Mouse (Mus musculus) megakaryocyte-erythroid progenitor cell, adult 5-6 weeks (primary cell): ENCODE data around the gene Nlrx1. TPM values are rescaled to one million over a fixed set of nuclear protein-coding genes. Genes with fewer than 3 reads are reported as not detected.

Experiments
- ATAC-seq: replicated peaks from 2 replicates; pipeline ENCODE4 v1.8.0; 2016; ENCODE audit warnings: mild to moderate bottlenecking, inconsistent platforms; ENCODE audit not compliant: severe bottlenecking, poor library complexity, low FRiP score, low TSS enrichment
- total RNA-seq, 2 experiments: library from RNA; stranded (forward) in 1 of 2; stranded (reverse) in 1 of 2; fragments of 200-1000, 215-1000 nt in 1 of 2; fragments of >200 nt in 1 of 2; fragmentation: Nextera tagmentation in 1 of 2; gene quantifications; 2 replicates each; pipeline ENCODE4 v1.2.3; 2014 to 2017

Gene Nlrx1
- total RNA-seq, 2 experiments from 2014 or later = 1.3 to 3.1 TPM

GRCm38 (mm10) chr9:44240399-44240798, 28.0 kb downstream of the Nlrx1 start, which contains the start of gene Ccdc153:
Gene Ccdc153, plus strand, starts transcription at chr9:44240676.
- no peak for ATAC-seq

GRCm38 (mm10) chr9:44239447-44239846, 29.0 kb downstream of the Nlrx1 start:
- peak; percentile 55; the same call in 1 of the 2 replicates for ATAC-seq

DNA sequence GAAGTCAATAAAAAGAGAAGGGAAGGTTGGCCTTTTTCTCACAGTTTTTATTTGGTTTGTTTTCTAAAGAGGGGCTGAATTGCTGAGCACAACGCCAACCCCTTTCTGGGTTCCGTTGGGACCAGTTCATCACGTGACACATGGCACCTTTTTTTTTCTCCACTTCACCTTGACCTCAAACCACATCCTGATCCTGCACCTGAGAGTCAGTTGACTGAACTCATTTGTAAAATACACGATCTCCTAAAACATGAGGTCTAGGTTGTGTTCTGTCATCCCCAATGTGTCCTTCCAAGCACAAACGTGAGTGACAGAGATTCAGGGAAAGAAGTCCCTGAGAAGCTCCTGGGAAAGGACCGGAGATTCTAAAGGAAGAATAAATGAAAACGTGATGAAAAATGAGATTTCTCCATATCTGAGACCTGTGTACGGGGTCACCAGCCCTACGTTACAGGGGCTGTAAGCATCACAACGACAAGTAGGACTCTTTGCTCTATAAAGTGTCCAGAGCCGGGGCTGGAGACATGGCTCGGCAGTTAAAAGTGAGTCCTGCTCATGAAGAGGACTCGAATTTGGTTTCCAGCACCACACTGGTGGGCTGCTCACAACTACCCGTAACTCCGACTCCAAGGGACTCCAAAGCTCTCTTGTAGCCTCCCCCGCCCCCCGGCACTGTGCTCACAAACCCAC, 29.8 kb downstream of the Nlrx1 start:
- no peak for ATAC-seq

- ATAC-seq = no peak
These were observed 31.3 kb downstream of the Nlrx1 start for GRCm38 (mm10) chr9:44237128-44237527.

DNA sequence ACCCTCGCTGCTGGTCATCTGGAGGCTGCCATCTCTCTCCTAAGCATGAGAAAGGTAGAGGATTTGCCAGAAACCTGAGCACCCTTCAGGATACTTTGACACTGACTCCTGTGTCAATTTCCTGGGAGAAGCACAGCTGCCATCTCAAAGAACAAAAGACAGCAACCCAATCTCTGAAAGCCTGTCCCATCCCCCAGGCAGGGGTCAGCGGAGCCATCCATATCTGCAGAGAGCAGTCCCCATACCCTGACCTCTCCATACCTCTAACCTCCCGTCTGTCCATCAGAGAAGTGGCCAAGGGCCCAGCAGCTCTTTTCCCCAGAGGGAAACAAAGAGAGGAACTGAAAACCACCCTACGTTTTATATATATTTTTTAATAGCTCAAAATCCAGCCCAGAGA, 31.8 kb downstream of the Nlrx1 start:
- ATAC-seq = no peak

GRCm38 (mm10) chr9:44234479-44235427, 33.6 kb downstream of the Nlrx1 start:
- ATAC-seq = peak; percentile 41; the same call in 1 of the 2 replicates

DNA sequence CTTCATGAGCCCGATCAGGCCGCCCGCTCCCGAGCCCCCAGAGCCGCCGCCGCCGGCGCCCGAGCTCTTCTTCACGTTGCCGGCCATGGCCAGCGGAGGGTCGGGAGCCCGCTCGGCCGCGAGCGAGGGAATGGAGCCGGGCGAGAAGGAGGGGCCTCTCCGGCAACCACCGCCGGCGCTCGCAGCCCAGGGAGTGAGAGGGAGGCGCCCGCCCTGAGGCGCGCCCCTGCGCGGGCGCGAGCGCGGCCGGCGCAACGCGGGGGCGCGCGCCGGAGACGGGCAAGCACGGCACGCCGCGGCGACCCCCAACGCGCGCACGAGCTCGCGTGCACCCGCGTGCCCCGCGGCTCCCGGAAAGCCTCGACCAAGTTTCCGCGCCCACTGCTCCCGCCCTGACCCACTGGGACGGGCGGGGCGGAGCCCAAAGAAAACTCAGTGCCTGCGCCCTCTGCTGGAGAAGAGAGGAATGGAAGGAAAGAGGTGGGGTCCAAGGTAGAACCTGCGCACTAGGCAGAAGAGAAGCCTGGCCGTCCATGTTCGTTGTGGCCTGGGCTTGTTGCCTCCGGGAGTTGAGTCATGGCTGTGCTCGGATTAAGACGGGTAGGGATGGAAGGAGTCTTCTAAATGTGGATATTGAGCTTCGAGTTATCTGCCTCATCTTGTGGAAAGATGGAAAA, 34.5 kb downstream of the Nlrx1 start, which contains the start of gene Cbl:
Cbl (minus strand) TSS at position 248 of the 677 bp plus-strand sequence.
- peak; percentile 84 for ATAC-seq

DNA sequence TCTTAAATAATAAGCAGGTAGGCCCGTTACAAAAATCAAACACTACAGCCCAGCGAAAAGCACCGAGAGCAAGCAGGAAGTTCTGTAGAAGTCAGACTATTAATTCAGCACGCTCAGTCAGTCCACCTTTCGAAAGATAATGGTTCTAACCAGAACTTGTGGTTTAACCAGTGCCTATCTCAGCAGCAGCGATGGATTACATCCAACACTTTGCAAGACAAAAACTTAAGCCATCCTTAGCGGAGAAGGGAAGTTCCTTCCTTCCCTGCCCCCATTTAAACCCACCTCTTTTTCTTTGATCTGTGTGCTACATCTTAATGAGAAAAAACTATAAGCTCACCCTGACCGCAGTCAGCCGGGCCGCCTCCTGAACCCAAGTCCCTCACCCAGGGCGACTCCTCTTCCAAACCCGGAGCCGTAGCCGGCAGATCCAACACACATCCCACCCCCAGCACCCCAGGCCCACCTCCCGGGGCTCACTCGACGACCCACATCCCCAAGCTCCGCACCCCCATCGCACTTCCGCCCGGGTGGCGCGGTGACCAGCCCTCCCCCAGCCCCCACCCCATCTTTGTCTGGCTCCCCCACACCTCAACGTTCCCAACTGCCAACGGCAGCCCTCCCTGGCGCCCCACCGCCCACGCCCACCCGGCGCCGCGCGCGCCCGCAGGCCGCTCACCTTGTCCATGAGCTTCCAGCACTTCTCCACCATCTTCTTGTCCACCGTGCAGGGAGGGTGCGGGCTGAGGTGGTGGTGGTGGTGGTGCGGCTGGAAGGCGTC, 35.2 kb downstream of the Nlrx1 start:
- peak; percentile 53 for ATAC-seq

- no peak for ATAC-seq
These were observed 36.8 kb downstream of the Nlrx1 start for GRCm38 (mm10) chr9:44231609-44232008.

DNA sequence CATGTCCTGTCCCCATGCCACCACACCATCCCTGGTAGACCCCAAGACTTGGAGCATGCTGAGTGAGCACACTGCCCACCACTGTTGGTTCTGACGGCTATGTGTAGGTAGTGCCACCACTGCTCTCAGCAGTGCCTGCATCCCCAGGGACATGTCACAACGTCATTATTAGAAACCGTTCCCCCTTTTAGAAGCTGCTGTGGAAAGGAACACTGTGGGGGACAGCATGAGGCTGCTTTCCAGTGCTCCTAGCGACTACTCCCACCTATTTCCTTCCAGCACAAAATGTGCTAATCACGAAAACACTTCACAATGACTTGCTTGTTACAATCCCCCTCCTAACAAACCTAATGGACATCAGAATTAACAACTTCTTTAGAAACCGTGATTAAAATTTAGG, 42.4 kb downstream of the Nlrx1 start:
- ATAC-seq = no peak

DNA sequence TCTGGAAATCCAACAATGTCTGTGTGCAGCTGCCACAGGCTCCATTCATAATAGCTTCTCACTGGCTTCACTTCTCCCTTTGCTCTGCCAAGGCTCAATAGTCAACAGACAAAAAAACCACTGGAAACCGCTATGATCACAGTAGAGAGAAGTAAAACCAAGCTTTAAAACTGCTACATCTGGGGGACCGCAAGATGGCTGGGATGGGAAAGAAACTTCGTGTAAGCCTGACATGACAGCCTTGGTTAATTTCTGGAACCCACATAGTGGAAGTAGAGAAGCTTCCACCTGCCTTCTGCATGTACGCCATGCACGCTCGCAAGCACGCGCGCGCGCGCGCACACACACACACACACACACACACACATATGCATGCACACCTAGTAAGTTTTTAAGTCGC, 54.9 kb downstream of the Nlrx1 start:
- ATAC-seq = no peak

DNA sequence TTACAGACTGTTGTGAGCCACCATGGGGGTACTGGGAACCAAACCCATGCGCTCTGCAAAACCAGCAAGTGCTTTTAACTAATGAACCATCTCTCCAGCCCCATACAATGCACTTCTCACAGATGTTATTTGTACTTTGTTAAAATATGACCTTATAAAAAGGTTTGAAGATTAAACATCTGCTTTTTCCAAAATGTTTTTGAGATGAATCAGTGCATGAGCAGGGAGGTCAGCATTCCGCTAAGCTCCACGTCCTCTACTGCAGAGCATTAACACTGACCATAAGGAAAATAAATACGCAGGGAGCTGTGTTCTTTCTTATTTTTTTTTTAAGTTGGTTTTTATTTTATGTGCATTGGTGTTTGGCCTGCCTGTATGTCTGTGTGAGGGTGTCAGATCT, 56.0 kb downstream of the Nlrx1 start:
- no peak for ATAC-seq

GRCm38 (mm10) chr9:44209416-44209815, 59.0 kb downstream of the Nlrx1 start:
- ATAC-seq = no peak

- no peak for ATAC-seq
These were observed 60.6 kb downstream of the Nlrx1 start for GRCm38 (mm10) chr9:44207840-44208239.

Other genes starting within 250 kb of the Nlrx1 start
- 2.5 and 20.4 TPM in 2 replicates for gene Thy1, start 225.2 kb downstream of the Nlrx1 start, total RNA-seq (2014; fragmentation: Nextera tagmentation)
- gene Thy1, start 225.2 kb downstream of the Nlrx1 start, total RNA-seq (2017) = 3.5 TPM in 1 of 2 replicates, not detected in the other
- gene Usp2, start 201.6 kb downstream of the Nlrx1 start, total RNA-seq (2014; fragmentation: Nextera tagmentation) = 0.35 and 2.1 TPM in 2 replicates
- gene Usp2, start 201.6 kb downstream of the Nlrx1 start, total RNA-seq (2017) = 0.15 and 1.8 TPM in 2 replicates
- gene Mfrp, start 166.9 kb downstream of the Nlrx1 start, total RNA-seq (2014; fragmentation: Nextera tagmentation) = 0.30 TPM in 1 of 2 replicates, not detected in the other
- not detected in 2 replicates for gene Mfrp, start 166.9 kb downstream of the Nlrx1 start, total RNA-seq (2017)
- not detected in 2 replicates for gene C1qtnf5, start 161.4 kb downstream of the Nlrx1 start, total RNA-seq (2014; fragmentation: Nextera tagmentation)
- not detected in 2 replicates for gene C1qtnf5, start 161.4 kb downstream of the Nlrx1 start, total RNA-seq (2017)
- gene Gm49380, start 155.1 kb downstream of the Nlrx1 start, total RNA-seq (2014; fragmentation: Nextera tagmentation) = not detected in 2 replicates
- gene Gm49380, start 155.1 kb downstream of the Nlrx1 start, total RNA-seq (2017) = not detected in 2 replicates
- 46.0 and 52.5 TPM in 2 replicates for gene Rnf26, start 155.1 kb downstream of the Nlrx1 start, total RNA-seq (2014; fragmentation: Nextera tagmentation)
- 13.5 and 20.9 TPM in 2 replicates for gene Rnf26, start 155.1 kb downstream of the Nlrx1 start, total RNA-seq (2017)
- gene Mcam, start 134.1 kb downstream of the Nlrx1 start, total RNA-seq (2014; fragmentation: Nextera tagmentation) = not detected in 2 replicates
- 0.09 TPM in 1 of 2 replicates, not detected in the other for gene Mcam, start 134.1 kb downstream of the Nlrx1 start, total RNA-seq (2017)
- gene Cbl, start 34.5 kb downstream of the Nlrx1 start, total RNA-seq (2014; fragmentation: Nextera tagmentation) = 36.5 and 38.8 TPM in 2 replicates
- gene Cbl, start 34.5 kb downstream of the Nlrx1 start, total RNA-seq (2017) = 8.4 and 39.5 TPM in 2 replicates
- not detected in 2 replicates for gene Ccdc153, start 27.9 kb downstream of the Nlrx1 start, total RNA-seq (2014; fragmentation: Nextera tagmentation)
- gene Ccdc153, start 27.9 kb downstream of the Nlrx1 start, total RNA-seq (2017) = not detected in 2 replicates
- gene Pdzd3, start 17.1 kb downstream of the Nlrx1 start, total RNA-seq (2014; fragmentation: Nextera tagmentation) = not detected in 2 replicates
- not detected in 2 replicates for gene Pdzd3, start 17.1 kb downstream of the Nlrx1 start, total RNA-seq (2017)
- 82.3 and 111 TPM in 2 replicates for gene Abcg4, start 20.0 kb upstream of the Nlrx1 start, total RNA-seq (2014; fragmentation: Nextera tagmentation)
- gene Abcg4, start 20.0 kb upstream of the Nlrx1 start, total RNA-seq (2017) = 13.4 TPM in 2 replicates
- gene Hinfp, start 37.1 kb upstream of the Nlrx1 start, total RNA-seq (2014; fragmentation: Nextera tagmentation) = 25.3 and 43.7 TPM in 2 replicates
- gene Hinfp, start 37.1 kb upstream of the Nlrx1 start, total RNA-seq (2017) = 11.3 and 16.2 TPM in 2 replicates
- 11.4 and 15.1 TPM in 2 replicates for gene C2cd2l, start 51.7 kb upstream of the Nlrx1 start, total RNA-seq (2014; fragmentation: Nextera tagmentation)
- gene C2cd2l, start 51.7 kb upstream of the Nlrx1 start, total RNA-seq (2017) = 4.0 and 6.9 TPM in 2 replicates
- gene Dpagt1, start 57.4 kb upstream of the Nlrx1 start, total RNA-seq (2014; fragmentation: Nextera tagmentation) = 31.0 and 35.5 TPM in 2 replicates
- 7.9 and 10.1 TPM in 2 replicates for gene Dpagt1, start 57.4 kb upstream of the Nlrx1 start, total RNA-seq (2017)
- 89.4 and 90.9 TPM in 2 replicates for gene H2afx, start 66.1 kb upstream of the Nlrx1 start, total RNA-seq (2014; fragmentation: Nextera tagmentation)
- gene H2afx, start 66.1 kb upstream of the Nlrx1 start, total RNA-seq (2017) = 133 and 205 TPM in 2 replicates
- gene Hmbs, start 75.6 kb upstream of the Nlrx1 start, total RNA-seq (2014; fragmentation: Nextera tagmentation) = 498 and 537 TPM in 2 replicates
- gene Hmbs, start 75.6 kb upstream of the Nlrx1 start, total RNA-seq (2017) = 135 and 240 TPM in 2 replicates
- gene Vps11, start 93.1 kb upstream of the Nlrx1 start, total RNA-seq (2014; fragmentation: Nextera tagmentation) = 16.4 and 24.5 TPM in 2 replicates
- gene Vps11, start 93.1 kb upstream of the Nlrx1 start, total RNA-seq (2017) = 12.8 and 15.3 TPM in 2 replicates
- gene Hyou1, start 110.9 kb upstream of the Nlrx1 start, total RNA-seq (2014; fragmentation: Nextera tagmentation) = 45.1 and 45.6 TPM in 2 replicates
- gene Hyou1, start 110.9 kb upstream of the Nlrx1 start, total RNA-seq (2017) = 56.5 and 77.5 TPM in 2 replicates
- 20.5 and 32.2 TPM in 2 replicates for gene Slc37a4, start 128.3 kb upstream of the Nlrx1 start, total RNA-seq (2014; fragmentation: Nextera tagmentation)
- gene Slc37a4, start 128.3 kb upstream of the Nlrx1 start, total RNA-seq (2017) = 11.4 and 43.0 TPM in 2 replicates
- gene Rps25, start 138.5 kb upstream of the Nlrx1 start, total RNA-seq (2014; fragmentation: Nextera tagmentation) = 4,337 and 4,372 TPM in 2 replicates
- 1,747 and 2,464 TPM in 2 replicates for gene Rps25, start 138.5 kb upstream of the Nlrx1 start, total RNA-seq (2017)
- gene Trappc4, start 139.0 kb upstream of the Nlrx1 start, total RNA-seq (2014; fragmentation: Nextera tagmentation) = 71.6 and 116 TPM in 2 replicates
- gene Trappc4, start 139.0 kb upstream of the Nlrx1 start, total RNA-seq (2017) = 28.4 and 36.8 TPM in 2 replicates
- gene Ccdc84, start 150.0 kb upstream of the Nlrx1 start, total RNA-seq (2014; fragmentation: Nextera tagmentation) = 51.4 and 56.1 TPM in 2 replicates
- gene Ccdc84, start 150.0 kb upstream of the Nlrx1 start, total RNA-seq (2017) = 18.9 and 19.3 TPM in 2 replicates
- not detected in 2 replicates for gene Foxr1, start 172.5 kb upstream of the Nlrx1 start, total RNA-seq (2014; fragmentation: Nextera tagmentation)
- not detected in 2 replicates for gene Foxr1, start 172.5 kb upstream of the Nlrx1 start, total RNA-seq (2017)
- not detected in 2 replicates for gene Upk2, start 186.4 kb upstream of the Nlrx1 start, total RNA-seq (2014; fragmentation: Nextera tagmentation)
- gene Upk2, start 186.4 kb upstream of the Nlrx1 start, total RNA-seq (2017) = not detected in 2 replicates
- gene Bcl9l, start 214.2 kb upstream of the Nlrx1 start, total RNA-seq (2014; fragmentation: Nextera tagmentation) = 4.8 and 5.5 TPM in 2 replicates
- 0.52 and 3.7 TPM in 2 replicates for gene Bcl9l, start 214.2 kb upstream of the Nlrx1 start, total RNA-seq (2017)